Mouse (Mus musculus): ENCODE results near the gene Zfp382.
"Not testable (repeated sequence)": the region's sequence is repeated elsewhere in the genome, so short reads cannot be mapped to it uniquely, and the experiment has no call there.

The Zfp382 gene

DNA sequence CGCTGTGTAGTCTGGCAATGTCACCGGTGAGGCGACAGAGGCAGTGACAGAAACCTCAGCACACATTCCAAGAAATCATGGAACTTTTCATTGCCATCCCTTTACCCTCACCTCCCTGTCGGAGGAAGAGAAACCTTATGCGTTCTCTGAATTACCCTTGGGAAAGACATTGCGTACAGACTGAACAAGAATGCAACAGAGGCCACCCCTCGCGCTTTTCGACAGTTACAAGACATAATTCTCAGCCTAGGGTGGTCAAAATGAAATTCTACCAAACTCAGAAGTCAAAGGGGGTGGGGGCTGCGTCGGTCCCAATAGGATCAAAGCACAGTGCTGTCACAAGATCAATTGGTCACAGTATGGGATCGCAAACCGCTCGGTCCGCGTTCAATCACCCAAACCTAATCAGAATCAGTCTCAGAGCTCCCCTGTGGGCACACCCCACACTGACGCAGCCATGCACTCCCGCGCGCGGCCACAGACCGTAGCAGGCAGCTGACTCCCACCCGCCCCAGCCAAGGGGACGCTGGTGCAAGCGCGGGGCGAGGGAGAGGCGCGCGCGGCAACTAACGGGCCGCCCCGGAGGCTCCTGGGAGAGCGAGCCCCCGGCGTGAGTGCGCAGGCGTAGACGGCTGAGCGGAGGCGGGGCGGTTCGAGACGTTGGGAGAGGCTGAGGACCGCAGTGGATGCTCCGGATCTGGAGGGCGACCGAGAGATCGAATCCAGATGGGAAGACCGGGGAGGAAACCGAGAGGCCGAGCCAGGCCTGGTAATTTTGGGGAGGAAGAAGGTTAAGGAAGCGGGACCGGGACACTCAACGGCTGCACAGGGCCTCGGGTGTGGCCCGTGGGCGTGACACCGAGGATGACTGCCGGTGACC lies at the start of gene Zfp382:
Gene Zfp382 (plus strand): TSS at position 635 of the 880 bp plus-strand sequence.
- DNase-seq (ENCODE audit: low read depth), result peak; percentile 71

DNA sequence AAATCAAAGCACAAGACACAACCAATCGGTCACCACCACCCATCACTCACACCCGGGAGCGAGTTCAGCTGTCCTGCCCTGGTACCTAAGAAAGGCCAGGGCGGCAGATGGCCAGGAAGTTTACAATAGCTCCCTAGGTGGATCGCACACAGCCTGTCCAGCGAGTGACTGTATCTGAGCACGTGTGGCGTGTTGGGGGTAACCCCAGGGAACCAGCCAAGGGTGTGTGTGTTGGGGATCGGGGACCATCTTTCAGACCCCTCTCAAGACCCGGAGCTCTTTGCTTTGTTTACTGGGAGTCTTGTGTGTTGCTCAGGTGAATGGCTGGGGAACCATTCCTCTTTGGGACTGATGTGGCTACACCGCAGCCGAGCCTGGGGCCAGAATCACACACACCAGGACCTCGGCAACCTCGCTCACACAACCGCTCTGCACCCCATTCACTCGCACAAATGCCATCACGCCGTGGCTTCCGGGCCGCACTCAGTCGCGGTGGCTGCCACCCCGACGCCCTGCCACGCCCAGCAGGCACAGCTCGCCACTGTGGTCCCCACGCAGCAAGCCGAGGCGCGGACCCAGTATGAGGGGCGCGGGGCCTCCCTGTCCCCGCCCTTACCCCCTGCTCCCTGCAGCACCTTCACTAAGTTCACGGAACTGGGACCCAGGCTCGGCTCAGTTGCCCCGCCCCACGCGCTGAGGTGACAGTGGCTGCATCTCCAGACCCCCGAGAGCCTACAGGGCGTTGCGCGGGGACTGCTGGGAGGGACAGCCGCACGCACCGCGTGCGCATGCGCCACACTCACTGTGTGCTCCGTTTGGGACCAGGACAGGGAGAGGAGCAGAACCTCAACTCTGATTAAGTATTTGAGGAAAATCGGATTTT lies 49.4 kb upstream of the Zfp382 start, which contains the start of gene Zfp82:
Gene Zfp82 (minus strand): TSS at position 755 of the 883 bp plus-strand sequence.
- peak; percentile 42 for DNase-seq (ENCODE audit: low read depth)

DNA sequence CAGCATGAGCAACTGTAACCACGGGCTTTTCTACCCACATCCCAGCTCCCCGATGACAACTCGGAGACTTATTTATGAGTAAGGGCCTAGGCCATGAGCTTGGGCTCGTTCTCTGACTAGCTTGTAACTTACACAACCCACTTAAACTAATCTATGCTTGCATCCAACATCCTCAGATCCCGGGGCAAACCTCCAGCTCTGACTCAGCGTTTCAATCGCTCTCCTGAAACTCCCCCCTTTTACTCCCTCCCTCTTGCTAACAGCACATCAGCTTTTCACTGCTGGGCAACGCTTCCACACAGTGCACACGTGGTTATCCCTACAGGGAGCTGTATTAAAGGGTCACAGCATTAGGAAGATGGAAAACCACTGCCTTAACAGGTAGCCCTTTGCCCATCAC lies 35.2 kb upstream of the Zfp382 start:
- DNase-seq (ENCODE audit: low read depth), result peak; percentile 67

- no peak for DNase-seq (ENCODE audit: low read depth)
Measured at GRCm38 (mm10) chr7:30089405-30089804, 32.3 kb upstream of the Zfp382 start.

- DNase-seq (ENCODE audit: low read depth), result peak; percentile 99
Measured at GRCm38 (mm10) chr7:30090092-30090969, 31.4 kb upstream of the Zfp382 start, which contains the start of the genes Gm26920 and Zfp566. Gene Gm26920, minus strand, starts transcription at chr7:30090410. Gene Zfp566, minus strand, starts transcription at chr7:30090527.

DNA sequence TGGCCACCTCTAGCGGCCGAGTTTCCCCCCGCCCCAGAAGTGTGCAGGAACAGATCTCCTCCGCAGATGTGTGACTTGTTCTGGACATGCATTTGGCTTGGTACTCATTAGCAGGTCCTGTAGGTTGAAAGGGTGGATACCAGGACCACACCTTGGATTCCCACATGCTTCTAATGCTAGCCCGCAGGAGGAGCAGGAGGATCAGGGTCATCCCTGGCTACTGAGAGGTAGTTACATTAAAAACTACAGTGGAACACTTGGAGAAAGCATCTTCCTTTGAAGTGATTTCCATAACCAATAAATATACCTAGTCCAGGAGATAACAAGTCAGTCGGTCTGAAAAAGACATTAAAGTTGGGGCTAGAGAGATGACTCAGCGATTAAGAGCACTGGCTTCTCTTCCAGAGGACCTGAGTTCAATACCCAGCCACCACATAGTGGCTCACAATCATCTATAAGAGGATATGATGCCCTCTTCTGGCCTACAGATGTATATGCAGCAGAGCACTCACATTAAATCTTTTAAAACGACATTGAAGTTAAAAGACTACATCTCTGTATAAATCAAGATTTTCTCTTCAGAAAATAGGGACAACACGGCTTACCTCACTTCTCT lies 30.7 kb upstream of the Zfp382 start:
- peak; percentile 41 for DNase-seq (ENCODE audit: low read depth)

GRCm38 (mm10) chr7:30092666-30093065 lies 29.1 kb upstream of the Zfp382 start:
- no peak for DNase-seq (ENCODE audit: low read depth)

DNA sequence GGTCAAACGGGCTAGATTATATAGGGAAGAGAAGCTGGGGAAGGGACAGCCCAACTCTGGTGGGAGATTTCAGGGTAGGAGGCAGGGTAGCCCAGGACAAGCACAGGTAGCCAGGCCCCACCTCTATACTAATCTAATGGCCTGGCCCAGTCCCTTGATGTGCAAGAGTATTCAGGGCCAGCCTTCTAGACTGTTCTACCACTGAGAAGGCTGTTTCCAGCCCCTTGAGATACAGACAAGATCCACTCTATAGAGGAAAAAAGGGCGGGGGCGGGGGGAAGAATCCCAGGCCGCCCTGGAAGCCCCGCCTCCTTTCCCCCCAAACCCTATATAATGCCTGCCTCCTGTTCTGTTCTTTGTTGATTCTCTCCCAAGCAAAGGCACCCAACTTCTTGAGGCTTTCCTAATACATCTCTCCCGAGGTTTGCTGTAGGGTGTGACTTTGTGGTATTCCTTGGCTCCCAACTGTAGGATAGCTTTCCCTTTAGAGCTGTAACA lies 27.8 kb upstream of the Zfp382 start:
- no peak for DNase-seq (ENCODE audit: low read depth)

DNA sequence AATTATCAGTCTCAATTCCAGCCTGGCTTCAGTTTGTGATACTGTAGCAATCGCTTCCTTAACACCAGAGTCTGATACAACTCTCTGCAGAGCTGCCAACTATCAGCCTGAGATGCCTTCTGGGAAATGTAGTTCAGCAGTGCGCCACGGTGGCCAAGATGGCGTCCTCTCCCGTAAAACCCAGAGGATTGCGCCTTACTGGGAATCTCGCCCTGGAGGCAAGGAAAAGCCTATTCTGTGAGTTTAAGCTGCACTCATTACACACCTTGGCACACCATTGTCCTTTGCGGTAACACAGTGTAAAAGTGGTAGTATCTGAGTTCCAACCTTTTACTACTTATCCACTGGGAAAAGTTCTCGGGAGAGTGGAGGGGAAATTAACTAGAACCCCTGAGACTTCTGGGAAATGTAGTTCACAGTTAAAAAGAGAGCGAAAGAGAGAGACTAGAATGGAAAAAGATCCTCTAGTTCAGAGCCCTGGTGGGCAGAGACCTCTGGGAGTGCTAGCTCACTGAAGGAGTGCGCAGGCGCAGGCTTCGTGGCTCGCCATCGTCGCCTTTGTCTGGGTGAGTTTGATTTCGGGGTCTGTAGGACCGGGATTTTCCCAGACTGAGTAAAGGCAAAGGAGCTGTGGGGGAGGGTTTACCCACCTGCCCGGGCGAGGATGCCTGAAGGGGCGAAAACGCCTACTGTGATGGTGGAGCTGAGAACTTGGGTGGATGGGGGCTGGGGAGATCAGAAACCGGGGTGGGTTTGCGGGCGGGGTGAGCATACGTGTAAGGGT lies 26.9 kb upstream of the Zfp382 start, which contains the start of gene Zfp260:
Gene Zfp260 (plus strand): TSS at position 132 of the 784 bp plus-strand sequence.
- DNase-seq (ENCODE audit: low read depth), result peak; percentile 90

GRCm38 (mm10) chr7:30095551-30096125 lies 26.1 kb upstream of the Zfp382 start:
- no peak for DNase-seq (ENCODE audit: low read depth)

- DNase-seq (ENCODE audit: low read depth), result no peak
Measured at GRCm38 (mm10) chr7:30099297-30099696, 22.4 kb upstream of the Zfp382 start.

GRCm38 (mm10) chr7:30116076-30116475 lies 5.7 kb upstream of the Zfp382 start:
- no peak for DNase-seq (ENCODE audit: low read depth)

DNA sequence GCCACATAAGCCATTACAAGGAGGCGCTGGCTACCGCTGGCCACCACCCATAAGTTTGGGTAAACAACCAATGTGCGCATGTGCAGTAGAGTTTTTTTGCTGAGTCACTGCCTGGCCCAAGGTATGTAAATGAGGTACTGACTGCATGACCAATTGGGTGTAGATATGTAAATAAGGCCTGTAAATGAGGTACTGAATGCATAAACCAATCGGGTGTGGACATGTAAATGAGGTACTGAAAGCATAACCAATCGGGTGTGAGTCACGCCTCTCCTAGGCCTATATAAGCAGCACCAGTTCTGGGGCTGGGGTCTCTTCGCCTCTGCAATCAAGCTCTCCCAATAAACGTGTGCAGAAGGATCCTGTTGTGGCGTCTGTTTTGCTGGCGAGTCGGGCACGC lies 3.8 kb upstream of the Zfp382 start:
- not testable (repeated sequence) for DNase-seq (ENCODE audit: low read depth)

DNA sequence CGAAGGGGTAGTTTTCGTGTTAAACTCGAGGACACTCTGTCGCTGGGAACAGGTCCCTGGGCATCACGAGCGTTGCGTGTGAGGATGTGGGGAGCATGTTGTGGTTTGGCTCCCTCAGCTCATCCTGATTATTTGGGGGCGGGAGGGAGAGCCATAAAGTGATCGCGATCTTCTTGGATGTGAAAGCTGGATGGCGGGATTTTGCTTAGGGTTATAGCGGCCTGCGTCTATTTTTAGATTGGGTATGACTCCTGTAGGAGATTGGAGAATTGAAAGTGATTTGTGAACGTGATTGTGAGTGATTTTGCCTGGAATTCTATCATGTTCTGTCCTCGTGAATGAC lies 417 bp downstream of the Zfp382 start:
- DNase-seq (ENCODE audit: low read depth), result peak; percentile 5

DNA sequence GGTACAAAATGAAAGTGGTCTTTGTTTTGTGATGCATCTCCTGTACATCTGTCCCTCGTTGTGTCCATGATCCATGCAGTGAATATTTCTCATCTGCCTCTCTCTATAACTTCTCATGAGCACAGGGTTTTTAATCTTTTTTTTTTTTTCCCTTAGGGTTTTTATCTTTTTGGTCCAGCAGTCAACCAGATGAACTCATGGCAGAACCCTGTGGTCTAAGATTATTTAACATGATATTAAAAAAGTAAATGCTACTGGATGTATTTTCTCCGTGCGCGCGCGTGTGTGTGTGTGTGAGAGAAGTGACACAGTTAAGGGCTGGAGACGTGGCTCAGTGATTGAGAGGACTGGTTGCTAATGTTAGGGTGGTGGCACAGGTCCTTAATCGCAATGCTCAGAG lies 8.2 kb downstream of the Zfp382 start:
- no peak for DNase-seq (ENCODE audit: low read depth)

- DNase-seq (ENCODE audit: low read depth), result no peak
Measured at GRCm38 (mm10) chr7:30132396-30132795, 10.7 kb downstream of the Zfp382 start.

DNA sequence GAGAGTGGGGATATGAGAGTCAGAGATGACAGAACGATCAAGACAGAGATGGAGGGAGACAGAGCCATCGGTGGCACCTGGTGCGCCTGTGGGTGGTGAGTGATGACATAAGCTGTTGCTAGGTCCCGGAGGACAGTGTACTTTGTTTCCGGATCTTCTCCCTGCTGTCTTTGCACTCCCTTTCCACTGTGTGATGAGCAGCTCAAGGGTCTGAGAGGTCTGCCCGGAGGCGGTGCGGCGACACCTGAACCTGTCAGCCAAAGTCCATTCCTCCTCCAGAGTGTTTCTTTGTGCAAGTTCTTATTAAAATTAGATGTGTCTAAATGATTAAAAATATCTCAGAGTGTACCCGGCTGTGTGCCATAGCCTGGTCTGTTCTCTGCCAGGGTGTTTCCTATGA lies 15.1 kb downstream of the Zfp382 start:
- no peak for DNase-seq (ENCODE audit: low read depth)

DNA sequence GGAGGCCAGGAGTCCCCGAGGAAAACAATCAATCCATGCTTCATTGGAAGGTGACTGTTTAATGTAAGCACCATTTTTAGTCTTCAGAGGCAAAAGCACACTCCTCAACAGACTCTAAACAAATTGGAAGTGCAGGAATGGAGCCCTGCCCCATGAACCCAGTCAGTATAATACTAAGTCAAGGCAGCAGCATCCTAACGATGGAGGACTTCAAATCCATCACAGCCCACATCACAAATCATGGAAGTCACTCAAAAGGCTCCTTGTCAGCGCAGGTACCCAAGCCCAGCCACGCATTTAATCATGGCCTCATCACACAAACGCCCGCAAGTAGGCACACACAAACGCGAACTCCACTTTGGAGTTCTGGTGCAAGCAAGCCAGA lies 21.4 kb downstream of the Zfp382 start:
- no peak for DNase-seq (ENCODE audit: low read depth)

GRCm38 (mm10) chr7:30143555-30144209 lies 21.9 kb downstream of the Zfp382 start:
- no peak for DNase-seq (ENCODE audit: low read depth)

Data from fibroblast of lung, adult 2 months (primary cell).